Mouse (Mus musculus) E14TG2a.4 (cell line): Measurements from ENCODE around the gene Cxcl14.

Experiments
- CTCF ChIP-seq: conservative IDR thresholded peaks from 2 replicates; pipeline ENCODE4 v1.5.1; 2014; ENCODE audit warnings: low read length
- POU5F1 ChIP-seq: IDR thresholded peaks from 2 replicates; pipeline ENCODE4 v1.6.1; 2014; ENCODE audit warnings: low read length, borderline replicate concordance

- TF ChIP-seq CTCF = no peak
- no peak for TF ChIP-seq POU5F1
Measured at GRCm38 (mm10) chr13:56340513-56340912, 44.2 kb upstream of the Cxcl14 start.
